Mouse (Mus musculus) ES-Bruce4 (cell line): Measurements from ENCODE around the gene Oas1f.

Source experiments
- CTCF ChIP-seq: IDR thresholded peaks from one replicate; pipeline ENCODE4 v1.8.1; 2011; ENCODE audit warnings: low read depth, low read length
- EP300 ChIP-seq: IDR thresholded peaks from 2 replicates; pipeline ENCODE4 v1.6.1; 2011; ENCODE audit warnings: low read depth, low read length; ENCODE audit not compliant: insufficient read depth
- POLR2A ChIP-seq: IDR thresholded peaks from one replicate; pipeline ENCODE4 v1.8.1; 2011; ENCODE audit warnings: low read length; ENCODE audit not compliant: insufficient read depth

DNA sequence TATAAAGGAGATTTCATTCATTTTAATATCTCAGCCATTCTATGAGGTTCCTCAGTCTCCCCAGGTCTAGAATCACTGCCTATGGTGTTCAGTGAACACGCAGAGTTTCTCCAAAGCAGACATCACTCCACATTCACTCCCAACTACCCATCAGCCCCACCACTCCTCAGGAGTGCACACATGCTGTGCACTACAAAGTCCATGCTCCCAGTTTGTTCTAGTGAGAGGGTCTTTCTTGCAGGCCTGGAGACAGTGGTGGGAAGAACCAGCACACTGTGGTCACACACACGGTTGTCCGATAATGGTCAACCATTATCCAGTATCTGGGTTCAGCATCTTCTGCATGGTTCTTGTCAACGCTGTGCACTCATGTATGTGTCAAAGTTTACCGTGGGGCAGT lies 54.9 kb downstream of the Oas1f start:
- TF ChIP-seq CTCF (no peak), POLR2A (no peak), EP300 (no peak)
